Mouse (Mus musculus) heart, adult 8-10 months (tissue): ENCODE measurements at regions not wholly inside any gene's neighbourhood (a gene's known extent, or its start where the extent isn't known, plus 50 kb on each side); places are given as distances from the start of the nearest gene placed in this dataset.
"Not testable (repeated sequence)": the region's sequence is repeated elsewhere in the genome, so short reads cannot be mapped to it uniquely, and the experiment has no call there.

Experiments used
- DNase-seq: peaks from one replicate; pipeline ENCODE4 v3.0.0; 2022; ENCODE audit warnings: low spot score

- DNase-seq, result no peak
These were observed 393.2 kb downstream of the Pid1 start for GRCm38 (mm10) chr1:83970641-83971285.

- not testable (repeated sequence) for DNase-seq
These were observed 399.3 kb downstream of the Pid1 start for GRCm38 (mm10) chr1:83964631-83965030.

GRCm38 (mm10) chr1:83961761-83962160, 402.2 kb downstream of the Pid1 start:
- no peak for DNase-seq

- DNase-seq, result no peak
These were observed 404.2 kb downstream of the Pid1 start for GRCm38 (mm10) chr1:83959756-83960155.

- DNase-seq, result no peak
These were observed 441.1 kb downstream of the Pid1 start for GRCm38 (mm10) chr1:83922900-83923299.

- no peak for DNase-seq
These were observed 448.5 kb downstream of the Pid1 start for GRCm38 (mm10) chr1:83915454-83915853.

GRCm38 (mm10) chr1:83907347-83907746, 456.6 kb downstream of the Pid1 start:
- peak; percentile 2 for DNase-seq

- peak; percentile 25 for DNase-seq
These were observed 457.1 kb downstream of the Pid1 start for GRCm38 (mm10) chr1:83906906-83907305.

GRCm38 (mm10) chr1:83900135-83900534, 463.8 kb downstream of the Pid1 start:
- no peak for DNase-seq

GRCm38 (mm10) chr1:83896650-83897049, 467.3 kb downstream of the Pid1 start:
- peak; percentile 14 for DNase-seq

- no peak for DNase-seq
These were observed 471.1 kb upstream of the Sphkap start for GRCm38 (mm10) chr1:83879109-83879399.

- DNase-seq, result no peak
These were observed 470.5 kb upstream of the Sphkap start for GRCm38 (mm10) chr1:83878330-83879108.

- peak; percentile 3 for DNase-seq
These were observed 463.0 kb upstream of the Sphkap start for GRCm38 (mm10) chr1:83870853-83871567.

- DNase-seq, result no peak
These were observed 461.0 kb upstream of the Sphkap start for GRCm38 (mm10) chr1:83869046-83869445.

- no peak for DNase-seq
These were observed 454.5 kb upstream of the Sphkap start for GRCm38 (mm10) chr1:83862541-83862940.

- no peak for DNase-seq
These were observed 454.1 kb upstream of the Sphkap start for GRCm38 (mm10) chr1:83862128-83862527.

GRCm38 (mm10) chr1:83859732-83860424, 451.9 kb upstream of the Sphkap start:
- DNase-seq, result no peak

- no peak for DNase-seq
These were observed 446.0 kb upstream of the Sphkap start for GRCm38 (mm10) chr1:83853996-83854395.

- DNase-seq, result peak; percentile 74
These were observed 443.1 kb upstream of the Sphkap start for GRCm38 (mm10) chr1:83851081-83851480.

GRCm38 (mm10) chr1:83848414-83848813, 440.4 kb upstream of the Sphkap start:
- DNase-seq, result no peak

- no peak for DNase-seq
These were observed 440.0 kb upstream of the Sphkap start for GRCm38 (mm10) chr1:83847992-83848391.

- DNase-seq, result no peak
These were observed 436.9 kb upstream of the Sphkap start for GRCm38 (mm10) chr1:83844827-83845379.
